Mouse (Mus musculus) adrenal gland, adult 18-20 months (tissue): Measurements from ENCODE around the gene Zfp740. TPM values are rescaled to one million over a fixed set of nuclear protein-coding genes. Genes with fewer than 3 reads are reported as not detected.
A peak's percentile ranks its signal among the peaks of the same experiment; 100 is the strongest.
"Not testable (repeated sequence)": the region's sequence is repeated elsewhere in the genome, so short reads cannot be mapped to it uniquely, and the experiment has no call there.

Experiments
- DNase-seq, 2 experiments: peaks; one replicate each; pipeline ENCODE4 v3.0.0; 2021 to 2022; ENCODE audit warnings: low spot score in 2 of 2
- total RNA-seq, 2 experiments: library from RNA; stranded (reverse); gene quantifications; 1 replicate in 1 of 2; 2 replicates in 1 of 2; pipeline ENCODE4 v1.2.3; 2021

The Zfp740 gene
- total RNA-seq, 2 experiments from 2014 or later = 49.8 to 65.0 TPM

- DNase-seq = peak in 1 of 2 experiments; percentile 22
Observed at GRCm38 (mm10) chr15:102224992-102225617, 22.1 kb downstream of the Zfp740 start.

- DNase-seq = not testable (repeated sequence)
Observed at GRCm38 (mm10) chr15:102225619-102226018, 22.6 kb downstream of the Zfp740 start.

- no peak for DNase-seq
Observed at GRCm38 (mm10) chr15:102230408-102231321, 27.6 kb downstream of the Zfp740 start.

GRCm38 (mm10) chr15:102231748-102232147 is 28.7 kb downstream of the Zfp740 start, which contains the start of gene Itgb7:
Itgb7 (minus strand) TSS chr15:102231944.
- no peak for DNase-seq

GRCm38 (mm10) chr15:102232764-102233163 is 29.7 kb downstream of the Zfp740 start:
- DNase-seq = no peak

GRCm38 (mm10) chr15:102233896-102234295 is 30.8 kb downstream of the Zfp740 start:
- DNase-seq = no peak

GRCm38 (mm10) chr15:102235371-102236027 is 32.5 kb downstream of the Zfp740 start:
- no peak for DNase-seq

GRCm38 (mm10) chr15:102238543-102239259 is 35.7 kb downstream of the Zfp740 start:
- DNase-seq = no peak

GRCm38 (mm10) chr15:102239260-102239590 is 36.2 kb downstream of the Zfp740 start:
- peak; percentile 83 to 88 for DNase-seq

- DNase-seq = no peak
Observed at GRCm38 (mm10) chr15:102239851-102240250, 36.8 kb downstream of the Zfp740 start.

- no peak for DNase-seq
Observed at GRCm38 (mm10) chr15:102240607-102241006, 37.6 kb downstream of the Zfp740 start.

- no peak for DNase-seq
Observed at GRCm38 (mm10) chr15:102242404-102243228, 39.6 kb downstream of the Zfp740 start.

- peak; percentile 51 to 69 for DNase-seq
Observed at GRCm38 (mm10) chr15:102243229-102244190, 40.5 kb downstream of the Zfp740 start.

- DNase-seq = no peak
Observed at GRCm38 (mm10) chr15:102244306-102245191, 41.5 kb downstream of the Zfp740 start.

GRCm38 (mm10) chr15:102245461-102245881 is 42.4 kb downstream of the Zfp740 start:
- DNase-seq = no peak

GRCm38 (mm10) chr15:102245891-102246741 is 43.1 kb downstream of the Zfp740 start:
- peak; percentile 51 to 64 for DNase-seq

GRCm38 (mm10) chr15:102246866-102247251 is 43.8 kb downstream of the Zfp740 start:
- peak; percentile 89 for DNase-seq
